Mouse (Mus musculus) stomach, embryonic 14.5 days (tissue): ENCODE data around the gene Olfr374. TPM values are rescaled to one million over a fixed set of nuclear protein-coding genes. Genes with fewer than 3 reads are reported as not detected.

ENCODE experiments used
- ATAC-seq: fragments of 200-750 bp; cut with Nextera tagmentation; 2 replicates; pipeline ENCODE4 v1.8.0; 2017; ENCODE audit warnings: low read depth, moderate TSS enrichment; ENCODE audit not compliant: insufficient number of reproducible peaks, insufficient read depth, low FRiP score
- H3K27ac ChIP-seq: fragments of 300-500 bp; sonication (generic); 2 replicates; pipeline ENCODE4 v1.5.1; 2014; ENCODE audit warnings: mild to moderate bottlenecking, low read length, moderate library complexity, mixed read lengths
- H3K27me3 ChIP-seq: fragments of 300-500 bp; sonication (generic); 2 replicates; pipeline ENCODE4 v1.6.1; 2014; ENCODE audit warnings: low read length, control low read depth, mixed read lengths; ENCODE audit not compliant: control insufficient read depth, insufficient read depth
- H3K36me3 ChIP-seq: fragments of 300-500 bp; sonication (generic); 2 replicates; pipeline ENCODE4 v1.6.1; 2014; ENCODE audit warnings: mild to moderate bottlenecking, control low read depth, low read length, moderate library complexity, mixed read lengths; ENCODE audit not compliant: control insufficient read depth, insufficient read depth
- H3K4me1 ChIP-seq: fragments of 300-500 bp; sonication (generic); 2 replicates; pipeline ENCODE4 v1.6.1; 2014; ENCODE audit warnings: low read length, control low read depth, mixed read lengths; ENCODE audit not compliant: control insufficient read depth, insufficient read depth
- H3K4me2 ChIP-seq: fragments of 300-500 bp; sonication (generic); replicated peaks from 2 replicates; pipeline ENCODE4 v1.6.1; 2014; ENCODE audit warnings: low read depth, low read length, control low read depth
- H3K4me3 ChIP-seq: fragments of 300-500 bp; sonication (generic); 2 replicates; pipeline ENCODE4 v1.5.1; 2014; ENCODE audit warnings: low read depth, low read length, control low read depth
- H3K9ac ChIP-seq: fragments of 300-500 bp; sonication (generic); replicated peaks from 2 replicates; pipeline ENCODE4 v1.6.1; 2014; ENCODE audit warnings: low read depth, mild to moderate bottlenecking, control low read depth, low read length, moderate library complexity, mixed read lengths
- H3K9me3 ChIP-seq: fragments of 300-500 bp; sonication (generic); 2 replicates; pipeline ENCODE4 v1.6.1; 2016; ENCODE audit warnings: low read depth, low read length, control low read depth; ENCODE audit not compliant: control insufficient read depth
- WGBS: fragments of 180-500 bp; shearing (Covaris S2); extraction: QIAGEN DNeasy Blood & Tissue Kit; methylation state at CpG from one replicate; pipeline ENCODE4 v1.1.7; 2014; 5-methylcytosine and 5-hydroxymethylcytosine counted together
- polyA plus RNA-seq: library from polyadenylated mRNA; unstranded; fragments of >200 nt; fragmentation: Nextera tagmentation; extraction: Ambion mirVana; gene quantifications from 2 replicates; pipeline ENCODE4 v1.2.1, GENCODE M21; 2014

The Olfr374 gene
- polyA plus RNA-seq, 1 experiment from 2014 or later, result 0.13 TPM

GRCm38 (mm10) chr8:72138456-72138855, 31.6 kb downstream of the Olfr374 start:
- no peaks in the 10 kb centered on the region for H3K27me3 ChIP-seq
- H3K9ac ChIP-seq, result no peak overlapping the region
- H3K4me3 ChIP-seq, result no peak overlapping the region
- no peak overlapping the region for H3K4me2 ChIP-seq
- no peak overlapping the region for H3K27ac ChIP-seq
- ATAC-seq, result no peak
- no peaks in the 10 kb centered on the region for H3K9me3 ChIP-seq
- peaks cover 49% of the 10 kb centered on the region for H3K36me3 ChIP-seq
- peaks cover 12% of the 10 kb centered on the region; the same call in 1 of the 2 replicates for H3K4me1 ChIP-seq
- WGBS, result 94% methylated on average over 5 of the region's 5 CpGs

DNA sequence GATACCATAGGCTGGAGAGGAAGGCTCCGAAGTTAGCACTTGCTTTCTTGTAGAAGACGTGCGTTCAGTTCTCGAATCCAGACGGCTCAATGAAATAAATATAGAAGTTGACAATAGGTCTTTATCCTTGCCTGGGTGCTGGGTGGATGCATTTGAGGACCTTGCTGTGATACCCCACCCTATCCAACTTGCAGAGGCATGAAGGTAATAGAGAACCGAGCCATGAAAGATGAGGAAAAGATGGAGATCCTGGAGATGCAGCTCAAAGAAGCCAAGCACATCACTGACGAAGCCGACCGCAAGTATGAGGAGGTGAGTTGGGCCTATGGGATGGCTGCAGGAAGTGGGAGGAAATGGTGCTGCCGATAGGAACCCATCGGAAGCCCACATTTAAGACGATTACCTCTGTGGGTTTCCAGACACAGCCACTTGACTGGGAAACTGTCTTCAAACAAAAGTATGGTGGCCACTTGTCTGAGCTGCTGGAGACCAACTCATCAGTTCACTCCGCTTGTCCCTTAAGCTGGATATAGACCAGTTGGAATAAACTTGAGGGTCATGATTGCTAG, 36.5 kb downstream of the Olfr374 start:
- Histone ChIP-seq H3K9me3 (no peaks in the 10 kb centered on the region), H3K36me3 (peaks cover 93% of the 10 kb centered on the region), H3K9ac (no peak overlapping the region), H3K4me2 (no peak overlapping the region), H3K27ac (no peak overlapping the region), H3K4me3 (no peak overlapping the region), H3K27me3 (no peaks in the 10 kb centered on the region), H3K4me1 (no peaks in the 10 kb centered on the region; the same call in 1 of the 2 replicates)
- no peak for ATAC-seq
- WGBS, result 87% methylated on average over 13 of the region's 13 CpGs

GRCm38 (mm10) chr8:72144345-72144975, 37.6 kb downstream of the Olfr374 start:
- no peak for ATAC-seq
- Histone ChIP-seq H3K9ac (no peak overlapping the region), H3K27ac (no peak overlapping the region), H3K4me3 (no peak overlapping the region), H3K4me2 (no peak overlapping the region), H3K4me1 (no peaks in the 10 kb centered on the region), H3K9me3 (no peaks in the 10 kb centered on the region), H3K36me3 (peaks cover 91% of the 10 kb centered on the region), H3K27me3 (no peaks in the 10 kb centered on the region)
- WGBS, result 91% methylated on average over 5 of the region's 5 CpGs

- Histone ChIP-seq H3K36me3 (peaks cover 91% of the 10 kb centered on the region), H3K9ac (no peak overlapping the region), H3K9me3 (no peaks in the 10 kb centered on the region), H3K27ac (no peak overlapping the region), H3K4me2 (no peak overlapping the region), H3K4me1 (no peaks in the 10 kb centered on the region), H3K4me3 (no peak overlapping the region), H3K27me3 (no peaks in the 10 kb centered on the region)
- no peak for ATAC-seq
- 83% methylated on average over 3 of the region's 3 CpGs for WGBS
Observed at GRCm38 (mm10) chr8:72145511-72145910, 38.7 kb downstream of the Olfr374 start.

DNA sequence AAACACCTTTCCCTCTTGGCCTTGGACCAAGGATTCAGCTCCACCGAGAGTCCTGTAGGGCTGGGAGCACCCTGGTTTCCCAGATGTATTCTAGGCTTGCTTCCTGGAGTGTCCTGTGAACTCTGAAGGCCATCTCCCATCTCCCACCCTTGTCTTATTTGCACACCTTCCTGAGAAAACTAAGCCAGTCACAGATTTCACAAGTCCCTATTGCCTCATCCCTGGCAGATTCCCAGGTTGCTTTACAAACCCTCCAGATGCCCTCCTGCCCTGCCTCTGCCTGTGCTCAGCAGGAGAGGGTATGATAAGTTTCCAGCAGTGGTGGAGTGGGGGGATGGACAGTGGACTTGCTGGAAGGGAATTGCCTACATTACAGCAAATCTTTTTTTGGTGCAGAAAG, 39.2 kb downstream of the Olfr374 start:
- Histone ChIP-seq H3K27ac (no peak overlapping the region), H3K9me3 (no peaks in the 10 kb centered on the region), H3K4me2 (no peak overlapping the region), H3K4me3 (no peak overlapping the region), H3K27me3 (no peaks in the 10 kb centered on the region), H3K9ac (no peak overlapping the region), H3K36me3 (peaks cover 93% of the 10 kb centered on the region), H3K4me1 (no peaks in the 10 kb centered on the region)
- 95% methylated on average over 1 of the region's 1 CpGs for whole genome bisulfite sequencing
- no peak for ATAC-seq

- 92% methylated on average over 3 of the region's 3 CpGs for WGBS
- peaks cover 93% of the 10 kb centered on the region for H3K36me3 ChIP-seq
- no peak for ATAC-seq
- H3K27me3 ChIP-seq, result no peaks in the 10 kb centered on the region
- no peak overlapping the region for H3K27ac ChIP-seq
- no peaks in the 10 kb centered on the region for H3K4me1 ChIP-seq
- no peak overlapping the region for H3K4me2 ChIP-seq
- H3K9ac ChIP-seq, result no peak overlapping the region
- no peaks in the 10 kb centered on the region for H3K9me3 ChIP-seq
- H3K4me3 ChIP-seq, result no peak overlapping the region
Observed at GRCm38 (mm10) chr8:72146556-72146955, 39.7 kb downstream of the Olfr374 start.

DNA sequence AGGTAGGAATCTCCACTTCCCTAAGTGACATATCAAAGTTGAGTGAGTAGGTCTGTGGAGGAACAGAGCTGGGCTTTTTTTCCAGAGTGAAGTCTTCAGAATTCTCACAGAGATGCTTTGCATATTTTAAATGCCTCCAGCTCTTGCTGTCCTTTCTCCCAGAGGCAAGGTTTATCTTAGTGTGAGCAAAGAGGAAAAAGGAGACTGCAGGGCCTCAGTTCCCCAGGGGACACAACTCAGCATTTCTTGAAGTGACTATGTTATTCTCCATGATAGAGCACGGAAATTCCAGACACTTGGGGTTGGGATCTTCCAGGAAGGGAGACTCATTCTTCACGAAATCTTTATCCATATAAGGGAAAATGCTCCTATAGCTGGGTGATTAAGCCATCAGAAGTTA, 40.4 kb downstream of the Olfr374 start:
- WGBS, result 66% methylated on average over 2 of the region's 2 CpGs

DNA sequence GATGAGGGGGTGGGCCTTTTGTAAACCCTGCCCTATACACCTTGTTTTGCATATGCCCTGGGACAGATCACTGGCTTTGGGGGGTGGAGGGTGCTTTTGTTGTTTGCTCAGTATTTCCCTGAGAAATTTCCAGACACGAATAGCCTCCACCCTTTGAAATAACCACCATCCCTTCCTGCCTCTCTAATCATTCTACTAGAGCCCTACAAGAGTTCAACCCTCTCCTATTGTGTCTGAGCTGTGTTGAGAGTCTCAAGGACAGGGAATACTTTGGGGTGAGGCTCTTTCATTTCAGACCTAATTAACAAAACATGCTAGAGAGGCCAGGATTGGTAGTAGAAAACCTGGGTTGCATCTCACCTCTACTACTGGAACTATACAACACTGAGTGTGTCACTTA, 42.2 kb downstream of the Olfr374 start:
- Histone ChIP-seq H3K4me2 (no peak overlapping the region), H3K4me1 (no peaks in the 10 kb centered on the region), H3K36me3 (peaks cover 81% of the 10 kb centered on the region), H3K4me3 (no peak overlapping the region), H3K9ac (no peak overlapping the region), H3K27ac (no peak overlapping the region), H3K9me3 (no peaks in the 10 kb centered on the region), H3K27me3 (no peaks in the 10 kb centered on the region)
- 88% methylated on average over 1 of the region's 1 CpGs for WGBS
- no peak for ATAC-seq

More for the DNA sequence above, 40.4 kb downstream of the Olfr374 start:
- ATAC-seq, result no peak
- H3K27me3 ChIP-seq, result no peaks in the 10 kb centered on the region
- no peak overlapping the region for H3K9ac ChIP-seq
- H3K4me1 ChIP-seq, result no peaks in the 10 kb centered on the region
- peaks cover 93% of the 10 kb centered on the region for H3K36me3 ChIP-seq
- no peak overlapping the region for H3K4me3 ChIP-seq
- H3K4me2 ChIP-seq, result no peak overlapping the region
- no peaks in the 10 kb centered on the region for H3K9me3 ChIP-seq
- no peak overlapping the region for H3K27ac ChIP-seq
